ENCODE assay signal across 9 mouse cellular contexts in the genomic region with DNA sequence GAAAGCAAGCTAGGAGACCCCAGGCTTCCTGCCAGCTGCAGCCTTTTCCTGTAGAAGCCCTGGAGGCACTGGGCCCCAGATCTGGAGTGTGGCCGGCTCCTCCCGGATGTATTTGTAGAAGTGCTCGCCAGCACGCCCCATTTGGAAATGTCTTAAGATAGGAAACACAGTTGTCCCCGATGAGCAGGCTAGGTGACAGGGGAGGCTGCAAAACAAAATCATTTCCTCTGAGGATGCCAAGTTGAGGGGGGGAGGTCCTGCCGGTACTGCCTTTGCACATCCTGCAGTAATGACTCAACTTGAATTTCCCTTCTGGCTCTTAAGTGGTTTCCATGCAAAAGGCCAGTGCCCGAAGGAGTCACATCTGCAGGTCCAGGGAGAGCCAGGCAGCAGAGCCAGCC.
DNase-seq lines count a peak whose midpoint lies in the region; ATAC-seq and TF ChIP-seq lines count a peak whose summit lies in the region.
"Had no signal": no experiment of that assay in that cellular context is flagged by ENCODE, and none has a peak within 500 bp of the region (broad histone marks: within the 10 kb centered on the region; RNA-seq: fewer than 3 reads in every experiment).

No protein-coding gene starts in this region.

- WGBS in hindbrain, embryonic 12.5 days = 83% methylated on average over 7 of the region's 7 CpGs
- 52% methylated on average over 7 of the region's 7 CpGs for WGBS in cerebellum, adult 2 months
- 38% methylated on average over 7 of the region's 7 CpGs for WGBS in thymus, adult 2 months

- H3K4me1 ChIP-seq in hindbrain, embryonic 12.5 days = peaks cover 7% of the 10 kb centered on the region
- H3K4me1 ChIP-seq in cerebellum, adult 2 months (ENCODE audit: control insufficient read depth, insufficient read depth, low read length) = no peaks in the 10 kb centered on the region
- H3K4me1 ChIP-seq in thymus, adult 2 months (replicated peaks; ENCODE audit: control insufficient read depth, insufficient read depth, low read length) = no peaks in the 10 kb centered on the region

- H3K9me3 ChIP-seq in hindbrain, embryonic 12.5 days (replicated peaks) = no peaks in the 10 kb centered on the region
- H3K9me3 ChIP-seq: midbrain, embryonic 12.5 days had no signal

- H3K27me3 ChIP-seq in hindbrain, embryonic 12.5 days = no peaks in the 10 kb centered on the region
- H3K27me3 ChIP-seq in cerebellum, adult 2 months (ENCODE audit: control insufficient read depth, insufficient read depth, low read length) = no peaks in the 10 kb centered on the region
- no peaks in the 10 kb centered on the region for H3K27me3 ChIP-seq in thymus, adult 2 months (ENCODE audit: control insufficient read depth, insufficient read depth, low read length)
- H3K27me3 ChIP-seq: midbrain, embryonic 12.5 days had no signal

- peak; percentile 86 for ATAC-seq in activated CD4-positive, CD25-positive, alpha-beta regulatory T cell, adult 4 months
- ATAC-seq in hindbrain, embryonic 12.5 days (ENCODE audit: low FRiP score) = no peak

- peak; percentile 65 for DNase-seq in 3134 (ENCODE audit: extremely low read depth, insufficient read length, low spot score)
- peak; percentile 83 for DNase-seq in heart, adult 8-10 months (ENCODE audit: low spot score)
- peak; percentile 84 for DNase-seq in kidney, postnatal 10 days
- no peak for DNase-seq in cerebellum, adult 2 months
- DNase-seq in thymus, adult 2 months = no peak
- no peak for DNase-seq in frontal cortex, postnatal 10 days (ENCODE audit: low spot score in 2 of 2)

- no peak overlapping the region for H3K4me2 ChIP-seq in hindbrain, embryonic 12.5 days (replicated peaks)
- H3K4me2 ChIP-seq: midbrain, embryonic 12.5 days had no signal

- H3K9ac ChIP-seq in hindbrain, embryonic 12.5 days = no peak overlapping the region
- H3K9ac ChIP-seq: midbrain, embryonic 12.5 days had no signal

- H3K27ac ChIP-seq in hindbrain, embryonic 12.5 days = no peak overlapping the region
- no peak overlapping the region for H3K27ac ChIP-seq in cerebellum, adult 2 months (ENCODE audit: insufficient read depth, low read length)
- H3K27ac ChIP-seq in thymus, adult 2 months (ENCODE audit: control insufficient read depth, insufficient read depth, low read length) = no peak overlapping the region
- H3K27ac ChIP-seq: midbrain, embryonic 12.5 days had no signal

- H3K4me3 ChIP-seq in hindbrain, embryonic 12.5 days = no peak overlapping the region
- H3K4me3 ChIP-seq in cerebellum, adult 2 months (replicated peaks; ENCODE audit: insufficient read depth, low read depth, low read length) = no peak overlapping the region
- no peak overlapping the region for H3K4me3 ChIP-seq in thymus, adult 2 months (ENCODE audit: control insufficient read depth, insufficient read depth, low read length)
- H3K4me3 ChIP-seq: midbrain, embryonic 12.5 days had no signal

- no peak for TF ChIP-seq CTCF in cerebellum, adult 2 months (IDR thresholded peaks at IDR 0.05; ENCODE audit: borderline replicate concordance, insufficient read depth, low read depth, low read length)
- no peak for TF ChIP-seq CTCF in thymus, adult 2 months (IDR thresholded peaks at IDR 0.05; ENCODE audit: borderline replicate concordance, control insufficient read depth, extremely low read depth, insufficient read depth, low read length, poor library complexity)

- TF ChIP-seq POLR2A in cerebellum, adult 2 months (IDR thresholded peaks at IDR 0.05; ENCODE audit: borderline replicate concordance, insufficient read depth, low read length) = no peak
- no peak for TF ChIP-seq POLR2A in thymus, adult 2 months (IDR thresholded peaks at IDR 0.05; ENCODE audit: control insufficient read depth, extremely low read depth, insufficient read depth, low read length, poor library complexity)

- no peaks in the 10 kb centered on the region for H3K36me3 ChIP-seq in hindbrain, embryonic 12.5 days
- no peaks in the 10 kb centered on the region for H3K36me3 ChIP-seq in thymus, adult 2 months (ENCODE audit: control insufficient read depth, insufficient read depth, low read length)
- H3K36me3 ChIP-seq: midbrain, embryonic 12.5 days had no signal

Comparison
In these comparisons a context has a peak if more than half of its experiments do, and no peak if none do; other contexts are left out.
1. DNase-seq: peak in 3134 (single experiment), heart, adult 8-10 months (single experiment) and kidney, postnatal 10 days (single experiment); none in cerebellum, adult 2 months (0 of 2), thymus, adult 2 months (single experiment) and frontal cortex, postnatal 10 days (0 of 2).